Mouse (Mus musculus): ENCODE results near the gene Rusc2. TPM values are rescaled to one million over a fixed set of nuclear protein-coding genes. Genes with fewer than 3 reads are reported as not detected.

Gene Rusc2
- total and polyA plus RNA-seq, 3 experiments, result 27.5 to 45.3 (median 43.5) TPM

GRCm38 (mm10) chr4:43386932-43387331, 5.2 kb downstream of the Rusc2 start:
- peak overlapping the region; percentile 1; the same call in 1 of the 2 replicates for H3K27ac ChIP-seq
- intact Hi-C loops (cut with DNase I), result no loop called here

GRCm38 (mm10) chr4:43389390-43389789, 7.6 kb downstream of the Rusc2 start:
- no peak overlapping the region for H3K4me3 ChIP-seq
- H3K27ac ChIP-seq, result peak overlapping the region; percentile 69
- no peak for DNase-seq
- H3K27me3 ChIP-seq (ENCODE audit: control insufficient read depth, insufficient read depth, low read length), result no peaks in the 10 kb centered on the region
- no peak for TF ChIP-seq EP300 (IDR thresholded peaks at IDR 0.05; ENCODE audit: insufficient read depth, low read depth, low read length)
- TF ChIP-seq POLR2A (IDR thresholded peaks at IDR 0.05; ENCODE audit: insufficient read depth, low read depth, low read length), result no peak
- no peak for TF ChIP-seq CTCF (IDR thresholded peaks at IDR 0.05)
- peaks cover 5% of the 10 kb centered on the region for H3K79me2 ChIP-seq (replicated peaks; ENCODE audit: control insufficient read depth, insufficient read depth, low read length)
- H3K36me3 ChIP-seq (ENCODE audit: control insufficient read depth, insufficient read depth, low read length), result peaks cover 33% of the 10 kb centered on the region
- H3K9ac ChIP-seq (ENCODE audit: low read depth, low read length), result peak overlapping the region; percentile 12; the same call in 1 of the 2 replicates
- peaks cover 28% of the 10 kb centered on the region for H3K4me1 ChIP-seq (ENCODE audit: control insufficient read depth, insufficient read depth, low read length)
- intact Hi-C loops (cut with DNase I), result no loop called here
- WGBS, result 60% methylated on average over 2 of the region's 2 CpGs

More at GRCm38 (mm10) chr4:43386932-43387331, 5.2 kb downstream of the Rusc2 start:
- DNase-seq, result no peak
- no peak for TF ChIP-seq EP300 (IDR thresholded peaks at IDR 0.05; ENCODE audit: insufficient read depth, low read depth, low read length)
- TF ChIP-seq CTCF (IDR thresholded peaks at IDR 0.05), result no peak
- no peak overlapping the region for H3K4me3 ChIP-seq
- H3K36me3 ChIP-seq (ENCODE audit: control insufficient read depth, insufficient read depth, low read length), result peaks cover 31% of the 10 kb centered on the region
- H3K79me2 ChIP-seq (replicated peaks; ENCODE audit: control insufficient read depth, insufficient read depth, low read length), result peaks cover 3% of the 10 kb centered on the region
- H3K27me3 ChIP-seq (ENCODE audit: control insufficient read depth, insufficient read depth, low read length), result no peaks in the 10 kb centered on the region
- no peak overlapping the region for H3K9ac ChIP-seq (ENCODE audit: low read depth, low read length)
- peaks cover 27% of the 10 kb centered on the region for H3K4me1 ChIP-seq (ENCODE audit: control insufficient read depth, insufficient read depth, low read length)

- Histone ChIP-seq H3K27me3 (ENCODE audit: control insufficient read depth, insufficient read depth, low read length) (no peaks in the 10 kb centered on the region), H3K4me1 (ENCODE audit: control insufficient read depth, insufficient read depth, low read length) (peaks cover 25% of the 10 kb centered on the region), H3K9ac (ENCODE audit: low read depth, low read length) (peak overlapping the region; percentile 12; the same call in 1 of the 2 replicates), H3K4me3 (no peak overlapping the region), H3K36me3 (ENCODE audit: control insufficient read depth, insufficient read depth, low read length) (peaks cover 29% of the 10 kb centered on the region), H3K79me2 (replicated peaks; ENCODE audit: control insufficient read depth, insufficient read depth, low read length) (peaks cover 5% of the 10 kb centered on the region), H3K27ac (peak overlapping the region; percentile 69)
- intact Hi-C loops (cut with DNase I), result no loop called here
- peak in 1 of 2 experiments; percentile 31 for DNase-seq
- TF ChIP-seq CTCF (IDR thresholded peaks at IDR 0.05), result no peak
- TF ChIP-seq EP300 (IDR thresholded peaks at IDR 0.05; ENCODE audit: insufficient read depth, low read depth, low read length), result 0 out of 2 replicates have a peak, but pooled peaks have one; percentile 28
- TF ChIP-seq POLR2A (IDR thresholded peaks at IDR 0.05; ENCODE audit: insufficient read depth, low read depth, low read length), result 0 out of 2 replicates have a peak, but pooled peaks have one; percentile 25
- 40% methylated on average over 9 of the region's 9 CpGs for WGBS
Measured at GRCm38 (mm10) chr4:43389845-43390440, 8.2 kb downstream of the Rusc2 start.

GRCm38 (mm10) chr4:43391521-43392050, 9.8 kb downstream of the Rusc2 start:
- TF ChIP-seq CTCF (IDR thresholded peaks at IDR 0.05), result no peak
- no peak for TF ChIP-seq EP300 (IDR thresholded peaks at IDR 0.05; ENCODE audit: insufficient read depth, low read depth, low read length)
- TF ChIP-seq POLR2A (IDR thresholded peaks at IDR 0.05; ENCODE audit: insufficient read depth, low read depth, low read length), result no peak
- Histone ChIP-seq H3K4me1 (ENCODE audit: control insufficient read depth, insufficient read depth, low read length) (peaks cover 29% of the 10 kb centered on the region), H3K79me2 (replicated peaks; ENCODE audit: control insufficient read depth, insufficient read depth, low read length) (peaks cover 5% of the 10 kb centered on the region), H3K27me3 (ENCODE audit: control insufficient read depth, insufficient read depth, low read length) (no peaks in the 10 kb centered on the region), H3K36me3 (ENCODE audit: control insufficient read depth, insufficient read depth, low read length) (peaks cover 32% of the 10 kb centered on the region), H3K4me3 (no peak overlapping the region), H3K9ac (ENCODE audit: low read depth, low read length) (no peak overlapping the region), H3K27ac (peak overlapping the region; percentile 69)
- no peak for DNase-seq
- intact Hi-C loops (cut with DNase I), result no loop called here
- 60% methylated on average over 3 of the region's 3 CpGs for WGBS

GRCm38 (mm10) chr4:43394345-43394891, 12.6 kb downstream of the Rusc2 start:
- Histone ChIP-seq H3K36me3 (ENCODE audit: control insufficient read depth, insufficient read depth, low read length) (peaks cover 27% of the 10 kb centered on the region), H3K27me3 (ENCODE audit: control insufficient read depth, insufficient read depth, low read length) (no peaks in the 10 kb centered on the region), H3K4me3 (peak overlapping the region; percentile 15), H3K4me1 (ENCODE audit: control insufficient read depth, insufficient read depth, low read length) (peaks cover 35% of the 10 kb centered on the region), H3K79me2 (replicated peaks; ENCODE audit: control insufficient read depth, insufficient read depth, low read length) (0 out of 2 replicates have a peak, but pooled peaks cover 2% of the 10 kb centered on the region), H3K27ac (peak overlapping the region; percentile 94), H3K9ac (ENCODE audit: low read depth, low read length) (peak overlapping the region; percentile 76)
- intact Hi-C loops (cut with DNase I), result loop anchor here (1.0 kb wide), 1 partner anchor 12 kb away; no protein-coding TSS in a partner anchor
- peak; percentile 83 to 88 for DNase-seq
- 4% methylated on average over 15 of the region's 15 CpGs for WGBS
- peak; percentile 43 for TF ChIP-seq CTCF (IDR thresholded peaks at IDR 0.05)
- TF ChIP-seq EP300 (IDR thresholded peaks at IDR 0.05; ENCODE audit: insufficient read depth, low read depth, low read length), result peak; percentile 99
- peak; percentile 94 for TF ChIP-seq POLR2A (IDR thresholded peaks at IDR 0.05; ENCODE audit: insufficient read depth, low read depth, low read length)

- H3K4me1 ChIP-seq (ENCODE audit: control insufficient read depth, insufficient read depth, low read length), result peaks cover 34% of the 10 kb centered on the region
- H3K9ac ChIP-seq (ENCODE audit: low read depth, low read length), result peak overlapping the region; percentile 48
- 58% methylated on average over 5 of the region's 5 CpGs for WGBS
- intact Hi-C loops (cut with DNase I), result no loop called here
- no peak for TF ChIP-seq EP300 (IDR thresholded peaks at IDR 0.05; ENCODE audit: insufficient read depth, low read depth, low read length)
- TF ChIP-seq POLR2A (IDR thresholded peaks at IDR 0.05; ENCODE audit: insufficient read depth, low read depth, low read length), result no peak
- TF ChIP-seq CTCF (IDR thresholded peaks at IDR 0.05), result no peak
- no peak for DNase-seq
- no peaks in the 10 kb centered on the region for H3K27me3 ChIP-seq (ENCODE audit: control insufficient read depth, insufficient read depth, low read length)
- H3K27ac ChIP-seq, result peak overlapping the region; percentile 94
- H3K4me3 ChIP-seq, result peak overlapping the region; percentile 15; the same call in 1 of the 2 replicates
- peaks cover 23% of the 10 kb centered on the region for H3K36me3 ChIP-seq (ENCODE audit: control insufficient read depth, insufficient read depth, low read length)
- H3K79me2 ChIP-seq (replicated peaks; ENCODE audit: control insufficient read depth, insufficient read depth, low read length), result 0 out of 2 replicates have a peak, but pooled peaks cover 2% of the 10 kb centered on the region
Measured at GRCm38 (mm10) chr4:43395147-43395546, 13.4 kb downstream of the Rusc2 start.
